Mouse (Mus musculus) layer of hippocampus, postnatal 25 days (tissue): Measurements from ENCODE around the gene Cmah. TPM values are rescaled to one million over a fixed set of nuclear protein-coding genes. Genes with fewer than 3 reads are reported as not detected.

Experiments
- DNase-seq, 2 experiments: peaks; one replicate each; pipeline ENCODE4 v3.0.0; 2022; ENCODE audit warnings: mixed read lengths in 2 of 2, low spot score in 1 of 2; ENCODE audit errors: extremely low spot score in 1 of 2
- total RNA-seq, 2 experiments: library from RNA; stranded (reverse); gene quantifications; 2 replicates each; pipeline ENCODE4 v1.2.3; 2021

Gene Cmah
- total RNA-seq, 2 experiments from 2014 or later, result 0.44 to 0.70 TPM

- no peak for DNase-seq
Observed at GRCm38 (mm10) chr13:24414635-24415206, 87.5 kb downstream of the Cmah start.

GRCm38 (mm10) chr13:24415506-24416206, 88.5 kb downstream of the Cmah start:
- no peak for DNase-seq

- DNase-seq, result peak in 1 of 2 experiments; percentile 15
Observed at GRCm38 (mm10) chr13:24416409-24416808, 89.2 kb downstream of the Cmah start.

- DNase-seq, result no peak
Observed at GRCm38 (mm10) chr13:24418024-24418423, 90.8 kb downstream of the Cmah start.

DNA sequence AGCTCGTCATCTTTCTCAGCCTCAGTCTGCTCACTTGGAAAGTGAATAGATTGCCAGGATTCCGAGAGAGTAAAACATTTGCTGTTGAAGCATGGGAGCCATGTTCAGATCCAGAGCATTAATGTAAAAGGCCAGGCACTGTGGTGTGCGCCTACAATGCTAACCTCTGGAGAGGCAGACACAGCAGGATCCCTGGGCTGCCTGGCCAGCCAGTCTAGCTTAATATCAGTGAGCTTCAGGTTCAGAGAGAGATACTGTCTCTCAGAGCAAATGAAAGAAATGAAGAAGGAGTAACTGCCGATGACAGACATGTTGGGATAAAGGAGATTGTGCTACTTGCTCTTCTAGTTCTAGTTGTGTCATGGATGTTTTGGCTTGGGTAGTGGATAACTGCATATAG, 91.6 kb downstream of the Cmah start:
- no peak for DNase-seq

DNA sequence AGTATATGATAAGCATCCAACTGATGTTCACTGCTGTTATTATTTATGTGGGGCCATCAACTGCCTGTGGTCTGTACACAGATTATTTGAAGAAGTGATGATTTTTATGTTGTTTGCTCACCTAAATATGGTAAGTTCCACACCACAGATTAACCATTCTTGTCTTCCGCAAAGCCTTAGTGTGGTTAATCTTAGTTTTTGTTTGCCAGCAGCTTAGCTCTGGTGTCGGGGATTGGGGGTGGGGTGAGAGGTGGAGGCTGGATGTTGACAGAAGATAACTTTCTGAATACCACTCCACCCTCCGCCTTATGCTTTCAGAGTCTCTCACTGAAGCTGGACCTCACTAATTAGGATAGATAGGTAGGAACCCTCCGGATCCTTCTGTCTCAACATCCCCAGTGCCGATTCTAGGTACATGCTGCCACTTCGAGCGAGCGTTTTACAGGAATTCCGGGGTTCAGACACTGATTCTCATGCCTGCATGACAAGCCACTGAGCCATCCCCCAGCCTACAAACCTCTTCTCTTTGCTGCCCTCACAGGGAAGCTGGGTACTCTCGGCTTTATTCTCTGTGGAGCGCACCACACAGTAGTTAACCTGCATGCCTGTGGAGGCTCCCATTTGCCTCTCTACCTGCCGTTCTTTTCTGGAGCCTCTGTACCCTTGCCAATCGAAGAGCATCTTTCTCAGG, 92.5 kb downstream of the Cmah start:
- DNase-seq, result no peak

DNA sequence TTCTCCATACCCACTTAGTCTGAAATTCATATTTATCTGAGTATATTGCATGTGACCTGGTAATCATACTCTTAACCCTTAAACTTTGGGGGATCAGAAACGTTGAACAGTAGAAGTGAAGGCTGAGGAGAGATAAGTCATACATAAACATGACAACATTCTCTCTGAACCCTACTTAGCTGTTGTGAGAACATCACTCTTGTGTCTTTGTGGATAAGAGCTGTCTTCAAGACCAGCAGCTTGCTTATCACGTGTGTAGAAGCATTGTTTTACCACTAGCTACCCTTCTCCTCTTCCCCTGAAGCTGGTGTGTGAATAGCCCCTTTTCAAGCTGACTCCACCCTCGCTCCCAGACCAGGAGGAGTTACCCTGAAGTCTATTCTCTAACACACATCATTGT, 94.8 kb downstream of the Cmah start:
- no peak for DNase-seq

- DNase-seq, result no peak
Observed at GRCm38 (mm10) chr13:24430215-24430614, 103.0 kb downstream of the Cmah start.

- DNase-seq, result no peak
Observed at GRCm38 (mm10) chr13:24431593-24431992, 104.4 kb downstream of the Cmah start.

GRCm38 (mm10) chr13:24442272-24442671, 115.1 kb downstream of the Cmah start:
- DNase-seq, result no peak

DNA sequence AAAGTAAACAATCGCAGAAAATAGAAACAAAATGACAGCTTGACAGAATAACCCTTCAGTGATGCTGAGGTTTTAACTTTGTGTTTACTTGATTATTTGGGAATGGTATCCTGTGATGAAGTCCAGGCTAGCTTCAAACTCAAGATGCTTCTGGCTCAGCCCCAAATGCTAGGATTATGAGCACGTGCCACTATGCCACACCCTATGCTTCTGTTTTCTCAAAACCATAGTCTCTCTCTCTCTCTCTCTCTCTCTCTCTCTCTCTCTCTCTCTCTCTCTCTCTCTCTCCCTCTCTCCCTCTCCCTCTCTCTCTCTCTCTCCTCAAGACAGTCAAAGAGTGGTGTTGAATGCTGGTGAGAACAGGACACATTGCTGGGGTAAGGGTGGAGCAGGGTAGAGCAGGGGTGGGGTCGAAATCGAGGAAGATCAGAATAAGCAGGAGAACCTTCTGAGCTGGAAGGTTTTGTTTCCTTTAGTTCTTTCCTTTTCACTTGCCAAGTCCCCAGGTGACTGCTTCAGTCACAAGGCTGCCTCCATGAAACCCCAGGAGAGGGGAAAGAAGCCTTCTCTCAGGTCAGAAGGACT, 116.7 kb downstream of the Cmah start:
- DNase-seq, result no peak

GRCm38 (mm10) chr13:24444709-24445108, 117.5 kb downstream of the Cmah start:
- no peak for DNase-seq

- DNase-seq, result no peak
Observed at GRCm38 (mm10) chr13:24445166-24445565, 118.0 kb downstream of the Cmah start.

DNA sequence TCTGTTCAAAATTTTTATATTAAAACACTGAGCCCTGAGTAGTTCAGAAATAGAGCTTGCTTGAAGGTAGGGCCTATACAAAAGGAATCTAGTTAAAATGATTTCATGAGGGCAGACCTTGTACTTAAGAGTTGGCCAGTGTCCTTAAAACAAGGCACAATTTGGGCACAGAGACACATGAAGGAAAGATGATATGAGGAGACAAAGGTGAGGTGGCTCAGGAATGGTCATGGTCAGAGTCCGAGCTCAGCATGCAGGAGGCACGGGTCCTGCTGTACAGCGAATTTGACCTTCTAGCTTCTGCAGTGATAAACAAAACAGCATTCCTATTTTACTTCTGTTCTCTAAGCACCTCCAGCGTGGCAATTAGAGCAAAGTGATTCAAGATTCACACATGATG, 118.9 kb downstream of the Cmah start:
- no peak for DNase-seq

- DNase-seq, result no peak
Observed at GRCm38 (mm10) chr13:24447043-24447442, 119.8 kb downstream of the Cmah start.

- DNase-seq, result no peak
Observed at GRCm38 (mm10) chr13:24448578-24448977, 121.4 kb downstream of the Cmah start.

GRCm38 (mm10) chr13:24451455-24451854, 124.3 kb downstream of the Cmah start:
- DNase-seq, result no peak

DNA sequence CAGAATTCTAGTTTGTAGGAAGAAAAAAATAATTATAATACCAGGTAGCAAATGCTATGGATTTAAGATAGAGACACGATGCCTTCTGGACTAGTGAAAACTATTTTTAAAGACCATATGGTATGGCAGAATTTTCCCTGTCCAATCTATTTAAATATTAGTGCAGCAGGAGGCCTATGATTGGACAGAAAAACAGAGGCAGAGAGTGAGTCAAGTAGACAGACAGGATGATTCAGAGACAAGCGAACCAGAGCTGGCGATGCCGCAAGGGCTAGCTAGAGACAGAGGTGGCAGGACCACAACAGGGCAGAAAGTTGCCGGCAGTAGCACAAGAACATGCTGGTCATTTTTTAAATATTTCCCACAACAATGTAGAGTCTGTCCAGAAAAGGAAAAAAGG, 126.5 kb downstream of the Cmah start:
- no peak for DNase-seq

DNA sequence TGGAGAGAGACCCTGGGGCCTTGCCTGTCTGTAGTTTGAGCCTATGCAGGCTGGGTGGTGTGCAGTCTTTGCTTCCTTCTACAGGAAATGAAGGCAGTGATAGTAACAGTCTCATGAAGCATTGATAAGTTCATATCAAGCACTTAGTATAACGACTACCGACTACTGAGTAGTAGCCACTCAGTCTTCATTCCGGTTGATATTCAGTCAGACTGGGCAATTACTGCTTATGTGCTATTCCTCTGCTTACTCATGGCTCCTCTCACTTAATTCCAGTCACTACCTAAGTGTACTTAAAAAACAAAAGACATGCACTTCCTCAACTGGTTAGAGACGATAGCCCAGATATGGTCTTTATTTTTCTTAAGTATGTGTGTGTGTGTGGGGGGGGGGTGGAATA, 129.2 kb downstream of the Cmah start:
- DNase-seq, result no peak

- DNase-seq, result no peak
Observed at GRCm38 (mm10) chr13:24460517-24460916, 133.3 kb downstream of the Cmah start.

DNA sequence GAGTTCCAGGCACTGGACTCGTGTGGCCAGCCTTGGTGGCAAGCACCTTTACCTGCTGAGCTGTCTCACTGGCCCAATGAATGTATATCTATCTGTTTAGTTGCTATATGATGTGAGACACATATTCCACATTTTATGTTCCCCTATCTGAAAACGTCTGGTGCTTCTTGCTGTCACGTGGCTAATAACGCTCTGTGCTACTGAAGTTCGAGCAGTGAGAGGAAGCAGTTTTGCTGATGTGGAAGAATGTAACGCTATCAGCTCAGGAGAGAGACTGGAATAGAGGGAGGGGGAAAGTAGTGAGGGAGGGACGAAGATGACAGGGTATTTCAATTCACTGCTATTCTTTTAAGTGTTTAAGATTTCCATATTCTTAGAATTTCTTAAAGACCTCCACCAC, 136.6 kb downstream of the Cmah start:
- no peak for DNase-seq
